Mouse (Mus musculus) heart, embryonic 14.5 days (tissue): ENCODE measurements at regions not wholly inside any gene's neighbourhood (a gene's known extent, or its start where the extent isn't known, plus 50 kb on each side); places are given as distances from the start of the nearest gene placed in this dataset.
A peak's percentile ranks its signal among the peaks of the same experiment; 100 is the strongest.

ENCODE experiments used
- ATAC-seq: fragments of 200-750 bp; cut with Nextera tagmentation; 2 replicates; pipeline ENCODE4 v1.8.0; 2017; ENCODE audit warnings: low read depth, moderate TSS enrichment; ENCODE audit not compliant: insufficient number of reproducible peaks, insufficient read depth, low FRiP score
- H3K27ac ChIP-seq, 2 experiments: fragments of 200-500 bp in 1 of 2; fragments of 300-500 bp in 1 of 2; sonication (generic) in 1 of 2; replicated peaks in 1 of 2; 2 replicates each; pipeline ENCODE4 v1.5.1; 2012 to 2014; ENCODE audit warnings: low read depth in 2 of 2, low read length in 2 of 2, control low read depth in 1 of 2, mild to moderate bottlenecking in 1 of 2, mixed read lengths in 1 of 2; ENCODE audit not compliant: control insufficient read depth in 1 of 2, insufficient read depth in 1 of 2
- H3K27me3 ChIP-seq: fragments of 300-500 bp; sonication (generic); 2 replicates; pipeline ENCODE4 v1.6.1; 2014; ENCODE audit warnings: mild to moderate bottlenecking, low read length, control low read depth; ENCODE audit not compliant: control insufficient read depth, insufficient read depth
- H3K36me3 ChIP-seq: fragments of 300-500 bp; sonication (generic); 2 replicates; pipeline ENCODE4 v1.6.1; 2014; ENCODE audit warnings: mild to moderate bottlenecking, control low read depth, low read length, mixed read lengths; ENCODE audit not compliant: control insufficient read depth, insufficient read depth
- H3K4me1 ChIP-seq, 2 experiments: fragments of 200-500 bp in 1 of 2; fragments of 300-500 bp in 1 of 2; sonication (generic) in 1 of 2; 2 replicates each; pipeline ENCODE4 v1.6.1; 2012 to 2014; ENCODE audit warnings: low read length in 2 of 2, control low read depth in 1 of 2, mixed read lengths in 1 of 2; ENCODE audit not compliant: control insufficient read depth in 2 of 2, insufficient read depth in 2 of 2
- H3K4me2 ChIP-seq: fragments of 300-500 bp; sonication (generic); 2 replicates; pipeline ENCODE4 v1.6.1; 2014; ENCODE audit warnings: mild to moderate bottlenecking, low read length
- H3K4me3 ChIP-seq, 2 experiments: fragments of 200-500 bp in 1 of 2; fragments of 300-500 bp in 1 of 2; sonication (generic) in 1 of 2; 2 replicates each; pipeline ENCODE4 v1.5.1; 2012 to 2014; ENCODE audit warnings: low read length in 2 of 2, mild to moderate bottlenecking in 2 of 2, control low read depth in 1 of 2, low read depth in 1 of 2, moderate library complexity in 1 of 2; ENCODE audit not compliant: control insufficient read depth in 1 of 2, insufficient read depth in 1 of 2
- H3K9ac ChIP-seq: fragments of 300-500 bp; sonication (generic); 2 replicates; pipeline ENCODE4 v1.6.1; 2014; ENCODE audit warnings: mild to moderate bottlenecking, low read length
- H3K9me3 ChIP-seq: fragments of 300-500 bp; sonication (generic); 2 replicates; pipeline ENCODE4 v1.6.1; 2016; ENCODE audit warnings: low read length, control low read depth; ENCODE audit not compliant: control insufficient read depth
- WGBS: fragments of 180-500 bp; shearing (Covaris S2); extraction: QIAGEN DNeasy Blood & Tissue Kit; methylation state at CpG from one replicate; pipeline ENCODE4 v1.1.7; 2014; 5-methylcytosine and 5-hydroxymethylcytosine counted together

DNA sequence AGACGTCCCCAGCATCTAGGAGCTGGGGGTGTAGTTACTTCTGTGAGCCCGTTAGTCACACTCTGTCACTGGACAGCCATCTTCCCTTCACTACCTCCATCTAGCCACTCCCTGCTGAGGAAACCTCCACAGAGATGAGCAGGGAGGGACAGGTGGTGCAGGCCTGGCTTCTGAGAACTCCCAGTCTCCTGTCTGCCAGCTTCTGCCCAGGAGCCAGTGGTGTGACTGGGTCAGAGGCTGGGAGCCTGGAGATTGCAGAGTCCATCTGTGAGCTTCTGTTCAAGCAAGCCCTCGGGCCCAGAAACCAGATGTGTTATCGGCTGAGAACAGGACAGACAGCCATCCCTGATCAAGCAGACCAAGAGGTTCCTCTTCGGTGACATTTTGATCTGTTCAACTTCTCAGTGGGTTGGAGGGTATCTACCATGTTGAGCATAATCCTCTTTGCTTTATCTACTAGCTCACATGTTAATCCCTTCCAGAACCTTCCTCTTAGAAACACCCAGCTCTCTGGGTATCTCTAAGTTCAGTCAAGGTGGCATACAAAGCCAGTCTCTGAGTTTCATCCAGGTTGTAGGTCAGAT, 100.3 kb upstream of the Tle3 start:
- WGBS = 70% methylated on average over 5 of the region's 5 CpGs
- Histone ChIP-seq H3K9ac (no peak overlapping the region), H3K4me2 (no peak overlapping the region), H3K9me3 (no peaks in the 10 kb centered on the region), H3K4me3 (no peak overlapping the region), H3K27ac (no peak overlapping the region), H3K4me1 (no peaks in the 10 kb centered on the region), H3K36me3 (no peaks in the 10 kb centered on the region), H3K27me3 (peaks cover 58% of the 10 kb centered on the region)
- ATAC-seq = no peak

DNA sequence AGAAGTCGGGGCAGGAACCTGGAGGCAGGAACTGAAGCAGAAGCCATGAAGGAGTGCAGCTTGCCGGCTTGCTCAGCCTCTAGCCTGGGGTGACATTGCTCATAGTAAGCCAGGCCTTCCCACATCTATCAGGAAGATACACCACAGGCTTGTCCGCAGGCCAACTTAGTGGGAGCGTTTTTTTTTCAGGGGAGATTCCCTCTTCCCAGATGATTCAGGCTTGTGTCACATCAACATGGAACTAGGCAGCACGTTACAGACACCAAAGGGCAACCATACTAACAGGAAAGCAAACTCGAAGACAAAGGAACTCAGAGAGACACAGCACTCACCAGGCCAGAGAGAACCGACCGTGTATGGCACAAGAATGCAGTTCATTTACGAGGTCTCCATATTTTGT, 98.1 kb upstream of the Tle3 start:
- Histone ChIP-seq H3K4me1 (peaks cover 9 to 18% of the 10 kb centered on the region in 2 experiments), H3K27me3 (peaks cover 60% of the 10 kb centered on the region), H3K9me3 (no peaks in the 10 kb centered on the region), H3K4me2 (no peak overlapping the region), H3K4me3 (no peak overlapping the region), H3K27ac (no peak overlapping the region), H3K36me3 (no peaks in the 10 kb centered on the region), H3K9ac (no peak overlapping the region)
- WGBS = 75% methylated on average over 9 of the region's 9 CpGs
- ATAC-seq = no peak

DNA sequence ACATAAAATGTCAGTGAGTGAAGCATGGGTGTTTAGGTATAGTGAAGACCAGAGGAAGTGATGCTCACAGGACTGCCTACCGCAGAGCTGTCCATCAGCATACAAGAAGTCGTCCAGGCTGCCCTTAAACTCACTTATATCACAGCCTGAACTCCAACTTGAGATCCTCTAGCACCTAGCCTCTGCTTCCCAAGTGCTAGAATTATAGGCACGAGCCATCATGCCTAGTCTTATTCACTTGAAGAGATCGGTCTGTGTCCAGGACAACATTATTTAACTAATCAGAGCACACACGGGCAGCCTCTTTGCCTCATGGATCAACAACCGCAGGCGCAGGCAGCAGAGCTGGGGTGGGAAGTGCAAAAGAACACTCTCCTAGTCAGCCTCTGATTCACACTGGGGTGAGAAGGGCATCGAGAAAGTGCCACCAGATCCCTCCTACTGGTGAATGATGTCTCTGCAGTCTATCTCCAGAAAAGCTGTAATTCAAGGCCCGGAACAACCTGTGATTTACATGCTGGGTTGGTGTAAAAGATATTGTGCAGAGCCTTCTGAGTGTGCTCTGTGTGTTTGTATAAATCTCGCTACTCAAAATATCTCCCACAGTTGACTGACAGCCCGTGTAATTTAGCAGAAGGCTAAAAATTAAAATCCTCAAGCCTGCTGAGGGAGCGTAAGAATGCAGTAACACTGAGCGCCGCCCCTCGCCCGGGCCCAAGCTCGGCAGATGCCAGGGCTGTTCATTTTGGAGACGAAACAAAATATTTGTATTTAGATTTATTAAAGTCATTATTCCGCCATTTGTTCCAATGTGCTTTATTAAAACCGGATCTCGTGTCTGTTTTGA, 94.6 kb upstream of the Tle3 start:
- H3K27ac ChIP-seq = no peak overlapping the region

DNA sequence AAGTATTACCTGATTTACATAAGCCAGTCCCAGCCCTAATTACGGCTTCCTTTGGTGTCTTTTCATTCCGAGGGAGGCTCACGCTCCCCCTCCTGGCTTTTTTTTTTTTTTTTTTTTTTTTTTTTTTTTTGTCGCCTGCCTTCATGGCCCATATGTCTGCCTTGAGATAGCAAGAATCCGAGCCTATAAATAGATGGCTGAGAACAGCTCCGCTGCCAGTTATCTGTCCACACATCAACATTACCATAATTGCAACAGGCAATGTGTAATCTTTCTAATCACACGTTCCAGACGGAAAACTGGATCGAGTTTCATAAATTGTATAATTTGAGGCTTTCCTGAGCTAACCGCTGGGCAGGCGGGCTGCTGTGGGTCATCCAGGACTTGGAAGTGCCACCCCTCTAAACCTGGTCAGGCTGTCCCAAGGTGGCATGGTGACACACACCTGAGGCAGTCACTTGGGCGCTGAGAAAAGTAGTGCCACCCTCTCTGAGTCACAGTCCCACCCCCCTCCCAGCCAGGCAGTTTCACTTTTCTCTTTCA, 93.9 kb upstream of the Tle3 start:
- Histone ChIP-seq H3K9ac (no peak overlapping the region), H3K4me2 (peak overlapping the region; percentile 66), H3K27ac (no peak overlapping the region), H3K4me3 (peak overlapping the region in 1 of 2 experiments; percentile 14; a peak in 1 of 4 replicates), H3K27me3 (peaks cover 71% of the 10 kb centered on the region), H3K9me3 (no peaks in the 10 kb centered on the region), H3K36me3 (no peaks in the 10 kb centered on the region), H3K4me1 (peaks cover 10 to 20% of the 10 kb centered on the region in 2 experiments)
- WGBS = 8% methylated on average over 12 of the region's 12 CpGs
- ATAC-seq = 0 out of 2 replicates have a peak, but pooled peaks have one; percentile 17

More for the DNA sequence above, 94.6 kb upstream of the Tle3 start:
- Histone ChIP-seq H3K4me1 (peaks cover 10 to 20% of the 10 kb centered on the region in 2 experiments), H3K4me3 (peak overlapping the region; percentile 7 to 14; a peak in 1 of 4 replicates), H3K9ac (no peak overlapping the region), H3K4me2 (peak overlapping the region; percentile 66), H3K36me3 (no peaks in the 10 kb centered on the region), H3K9me3 (no peaks in the 10 kb centered on the region), H3K27me3 (peaks cover 71% of the 10 kb centered on the region)
- 9% methylated on average over 21 of the region's 21 CpGs for WGBS
- ATAC-seq = no peak

DNA sequence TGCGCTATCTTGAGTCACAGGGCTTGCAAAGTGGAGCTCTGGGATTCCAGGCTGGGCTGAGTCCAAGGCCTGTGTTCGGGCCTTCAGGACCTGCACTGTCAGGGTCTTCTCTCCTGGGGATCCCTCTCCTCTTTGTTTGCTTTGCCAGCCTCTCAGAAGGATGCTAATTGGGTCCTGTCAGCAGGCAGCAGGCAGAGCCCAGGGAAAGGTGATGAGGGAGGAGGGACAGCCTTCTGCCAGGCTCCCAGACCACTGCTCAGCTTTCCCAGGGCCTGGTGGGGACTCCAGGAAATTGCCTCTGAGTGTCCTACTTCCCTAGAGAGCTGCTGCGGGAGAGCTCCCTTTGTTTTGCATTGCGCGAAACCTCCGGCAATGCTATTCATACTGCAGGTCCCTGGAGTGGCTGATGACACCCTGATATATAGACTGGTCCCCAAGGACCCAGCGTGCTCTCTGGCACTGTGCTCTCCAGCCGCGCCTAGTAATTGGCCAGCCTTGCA, 93.1 kb upstream of the Tle3 start:
- Histone ChIP-seq H3K4me3 (no peak overlapping the region), H3K4me1 (peaks cover 10 to 20% of the 10 kb centered on the region in 2 experiments), H3K4me2 (no peak overlapping the region), H3K27me3 (peaks cover 73% of the 10 kb centered on the region), H3K9me3 (no peaks in the 10 kb centered on the region), H3K9ac (no peak overlapping the region), H3K27ac (no peak overlapping the region), H3K36me3 (no peaks in the 10 kb centered on the region)
- WGBS = 25% methylated on average over 9 of the region's 9 CpGs
- no peak for ATAC-seq

DNA sequence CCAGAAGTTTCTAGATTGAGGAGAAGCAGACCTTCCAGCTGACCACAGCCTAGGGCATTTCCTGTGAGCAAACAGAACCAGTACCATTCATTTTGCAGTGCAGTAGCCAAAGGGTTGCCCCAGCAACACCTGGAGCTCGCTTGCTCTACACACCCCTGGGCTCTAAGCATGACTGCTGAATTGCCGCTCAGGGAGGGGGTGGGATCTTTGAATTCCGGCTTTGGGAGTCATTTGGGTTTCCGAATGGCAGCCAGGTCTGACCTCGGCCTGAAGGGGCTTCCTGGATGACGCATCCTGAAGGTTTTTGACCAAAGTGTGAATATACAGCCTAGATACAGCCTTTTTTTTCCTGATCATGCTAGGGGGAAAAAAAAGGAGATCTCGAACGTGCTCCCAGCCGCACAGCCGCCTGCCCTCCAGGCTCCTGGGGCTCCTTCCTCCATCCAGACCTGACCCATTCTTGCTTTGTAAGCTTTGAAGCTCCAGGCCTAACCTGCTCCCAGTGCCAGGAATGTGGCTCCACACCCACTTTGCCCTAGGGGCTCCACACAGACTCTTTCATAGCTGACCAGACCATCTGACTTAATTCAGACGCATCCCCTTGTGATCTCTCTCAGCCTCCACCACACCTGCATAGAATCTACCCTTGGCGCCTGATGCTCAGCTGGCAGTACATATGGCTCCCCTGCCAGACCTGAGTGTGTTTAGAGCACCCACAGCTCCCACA, 91.1 kb upstream of the Tle3 start:
- H3K27ac ChIP-seq = no peak overlapping the region
- no peak overlapping the region for H3K4me2 ChIP-seq
- H3K36me3 ChIP-seq = no peaks in the 10 kb centered on the region
- H3K27me3 ChIP-seq = peaks cover 90% of the 10 kb centered on the region
- H3K4me3 ChIP-seq = no peak overlapping the region
- WGBS = 75% methylated on average over 12 of the region's 12 CpGs
- no peaks in the 10 kb centered on the region for H3K9me3 ChIP-seq
- peaks cover 10 to 20% of the 10 kb centered on the region in 2 experiments for H3K4me1 ChIP-seq
- no peak overlapping the region for H3K9ac ChIP-seq
- no peak for ATAC-seq

DNA sequence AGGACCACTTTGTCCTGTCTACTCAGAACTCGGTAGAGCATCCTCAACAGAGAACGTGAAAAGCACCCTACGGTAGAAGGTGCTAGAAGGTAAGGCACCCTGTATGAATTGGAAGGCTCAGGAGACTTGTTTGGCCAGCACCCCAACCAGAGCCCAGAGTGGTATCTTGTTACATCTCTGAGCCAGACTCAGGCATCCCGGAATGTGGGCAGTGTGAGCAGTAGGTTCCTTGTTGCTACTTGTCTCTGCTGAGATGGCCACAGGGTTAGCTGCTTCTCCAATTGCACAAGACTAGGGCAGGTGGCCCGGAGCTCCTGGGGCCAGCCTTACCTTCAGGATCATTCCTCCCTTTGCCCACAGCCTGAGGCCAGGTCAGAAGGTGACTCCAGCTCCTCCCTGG, 88.9 kb upstream of the Tle3 start:
- H3K4me1 ChIP-seq = peaks cover 6 to 9% of the 10 kb centered on the region in 2 experiments; a peak in 3 of 4 replicates
- no peak overlapping the region for H3K9ac ChIP-seq
- ATAC-seq = no peak
- H3K27me3 ChIP-seq = peaks cover 81% of the 10 kb centered on the region
- H3K4me3 ChIP-seq = no peak overlapping the region
- no peak overlapping the region for H3K27ac ChIP-seq
- 0 out of 2 replicates have a peak, but pooled peaks cover 4% of the 10 kb centered on the region for H3K9me3 ChIP-seq
- no peaks in the 10 kb centered on the region for H3K36me3 ChIP-seq
- no peak overlapping the region for H3K4me2 ChIP-seq
- WGBS = 81% methylated on average over 5 of the region's 5 CpGs
